Mouse (Mus musculus) olfactory bulb, adult 2 months (tissue): ENCODE data around the gene Rybp.

ENCODE experiments used
- CTCF ChIP-seq: fragments of 200-500 bp; IDR thresholded peaks from 2 replicates; pipeline ENCODE4 v1.5.1; 2012; ENCODE audit warnings: low read depth, mild to moderate bottlenecking, low read length, moderate library complexity; ENCODE audit not compliant: insufficient read depth
- POLR2A ChIP-seq: fragments of 200-500 bp; IDR thresholded peaks from 2 replicates; pipeline ENCODE4 v1.6.1; 2012; ENCODE audit warnings: mild to moderate bottlenecking, low read depth, low read length, moderate library complexity; ENCODE audit not compliant: insufficient read depth

DNA sequence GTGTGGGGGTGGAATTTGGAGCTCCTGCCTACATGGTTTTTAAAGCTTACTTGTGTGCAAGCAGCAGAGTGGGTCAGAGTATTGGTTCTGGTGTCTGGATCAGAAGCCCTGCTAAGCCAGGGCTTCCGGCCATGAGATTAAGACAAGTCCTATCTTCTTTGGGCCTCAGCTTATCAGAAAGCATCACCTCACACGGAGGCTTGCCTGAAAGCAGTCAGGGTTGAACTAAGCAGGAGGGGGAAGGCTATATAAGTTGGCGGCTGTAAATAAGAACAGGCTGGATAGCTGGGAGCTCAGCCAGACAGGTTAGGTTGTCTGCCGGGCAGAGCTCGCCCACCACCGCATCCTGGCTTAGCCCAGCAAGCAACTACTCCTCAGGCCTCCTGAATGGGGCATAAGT is 99.5 kb downstream of the Rybp start:
- TF ChIP-seq CTCF, result no peak
- no peak for TF ChIP-seq POLR2A
